Mouse (Mus musculus): ENCODE results near the gene Kirrel. TPM values are rescaled to one million over a fixed set of nuclear protein-coding genes. Genes with fewer than 3 reads are reported as not detected.

The Kirrel gene
- polyA plus RNA-seq, 1 experiment from 2014 or later = 13.2 TPM

GRCm38 (mm10) chr3:87112264-87112663, 62.3 kb downstream of the Kirrel start:
- no peak overlapping the region for H3K27ac ChIP-seq (ENCODE audit: low read length)
- no peak for ATAC-seq (ENCODE audit: low read depth)
- H3K27me3 ChIP-seq (ENCODE audit: control insufficient read depth, insufficient read depth, low read depth, low read length) = no peaks in the 10 kb centered on the region
- no peak overlapping the region for H3K4me3 ChIP-seq (ENCODE audit: low read length)
- H3K36me3 ChIP-seq (ENCODE audit: control insufficient read depth, insufficient read depth, low read length) = no peaks in the 10 kb centered on the region
- peaks cover 11% of the 10 kb centered on the region for H3K4me1 ChIP-seq (replicated peaks; ENCODE audit: control insufficient read depth, insufficient read depth, low read length)
- H3K9ac ChIP-seq (ENCODE audit: low read length) = no peak overlapping the region
- no peak overlapping the region for H3K4me2 ChIP-seq (ENCODE audit: low read depth, low read length)
- WGBS = 62% methylated on average over 3 of the region's 3 CpGs
- H3K9me3 ChIP-seq (ENCODE audit: control insufficient read depth, low read length) = no peaks in the 10 kb centered on the region

DNA sequence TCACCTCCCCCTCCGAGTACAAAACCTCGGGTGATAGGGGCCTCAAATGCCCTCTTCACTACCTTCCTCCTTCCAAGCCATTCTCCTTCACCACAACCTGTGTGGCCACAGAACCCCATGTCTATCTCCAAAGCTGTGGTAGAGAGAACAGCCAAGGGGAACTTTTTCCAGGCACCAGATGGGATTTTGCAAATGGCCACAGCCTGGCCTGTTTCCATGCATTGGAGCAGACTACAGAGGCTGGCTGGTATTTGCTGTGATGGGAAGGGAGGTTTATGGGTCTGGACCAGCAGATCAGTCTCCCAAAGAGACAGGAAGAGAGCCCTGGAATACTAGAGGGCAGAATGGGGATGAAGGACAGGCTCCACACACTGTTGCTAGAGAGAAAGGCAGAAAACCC, 69.7 kb downstream of the Kirrel start:
- Histone ChIP-seq H3K4me1 (replicated peaks; ENCODE audit: control insufficient read depth, insufficient read depth, low read length) (peaks cover 6% of the 10 kb centered on the region), H3K27me3 (ENCODE audit: control insufficient read depth, insufficient read depth, low read depth, low read length) (no peaks in the 10 kb centered on the region), H3K4me3 (ENCODE audit: low read length) (no peak overlapping the region), H3K36me3 (ENCODE audit: control insufficient read depth, insufficient read depth, low read length) (no peaks in the 10 kb centered on the region), H3K9me3 (ENCODE audit: control insufficient read depth, low read length) (no peaks in the 10 kb centered on the region), H3K9ac (ENCODE audit: low read length) (no peak overlapping the region), H3K27ac (ENCODE audit: low read length) (no peak overlapping the region), H3K4me2 (ENCODE audit: low read depth, low read length) (no peak overlapping the region)
- no peak for ATAC-seq (ENCODE audit: low read depth)
- WGBS = 76% methylated on average over 2 of the region's 2 CpGs

- no peak overlapping the region for H3K27ac ChIP-seq (ENCODE audit: low read length)
- no peak overlapping the region for H3K4me2 ChIP-seq (ENCODE audit: low read depth, low read length)
- no peaks in the 10 kb centered on the region for H3K9me3 ChIP-seq (ENCODE audit: control insufficient read depth, low read length)
- H3K4me3 ChIP-seq (ENCODE audit: low read length) = no peak overlapping the region
- 28% methylated on average over 7 of the region's 7 CpGs for WGBS
- no peak for ATAC-seq (ENCODE audit: low read depth)
- no peaks in the 10 kb centered on the region for H3K36me3 ChIP-seq (ENCODE audit: control insufficient read depth, insufficient read depth, low read length)
- H3K27me3 ChIP-seq (ENCODE audit: control insufficient read depth, insufficient read depth, low read depth, low read length) = no peaks in the 10 kb centered on the region
- no peak overlapping the region for H3K9ac ChIP-seq (ENCODE audit: low read length)
- H3K4me1 ChIP-seq (replicated peaks; ENCODE audit: control insufficient read depth, insufficient read depth, low read length) = peaks cover 6% of the 10 kb centered on the region
These were observed 72.2 kb downstream of the Kirrel start for GRCm38 (mm10) chr3:87102346-87102745.

DNA sequence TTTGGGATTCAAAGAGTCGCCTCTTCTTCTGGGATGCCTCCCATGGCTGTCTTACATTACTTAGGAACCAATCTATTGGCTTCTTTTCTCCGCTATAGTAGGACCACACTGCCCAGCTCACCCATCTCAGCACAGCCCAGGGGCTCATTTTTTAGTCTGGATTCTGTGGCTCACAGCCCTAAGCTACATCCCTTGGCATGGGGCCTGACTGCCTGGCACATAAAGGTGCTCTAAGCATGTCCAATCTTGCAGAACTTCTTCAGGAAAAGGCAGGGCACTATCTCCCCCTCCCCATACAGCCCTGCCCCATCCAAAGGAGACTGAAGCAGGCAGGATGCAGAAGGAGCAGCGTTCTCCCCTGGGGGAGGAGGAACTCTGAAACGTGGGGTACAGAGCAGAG, 73.6 kb downstream of the Kirrel start:
- no peak for ATAC-seq (ENCODE audit: low read depth)
- WGBS = 82% methylated on average over 4 of the region's 4 CpGs

GRCm38 (mm10) chr3:87097969-87098946, 76.3 kb downstream of the Kirrel start:
- 84% methylated on average over 19 of the region's 19 CpGs for WGBS
- Histone ChIP-seq H3K4me2 (ENCODE audit: low read depth, low read length) (no peak overlapping the region), H3K4me3 (ENCODE audit: low read length) (no peak overlapping the region), H3K9ac (ENCODE audit: low read length) (no peak overlapping the region), H3K9me3 (ENCODE audit: control insufficient read depth, low read length) (no peaks in the 10 kb centered on the region), H3K27ac (ENCODE audit: low read length) (no peak overlapping the region), H3K4me1 (replicated peaks; ENCODE audit: control insufficient read depth, insufficient read depth, low read length) (peaks cover 3% of the 10 kb centered on the region), H3K27me3 (ENCODE audit: control insufficient read depth, insufficient read depth, low read depth, low read length) (no peaks in the 10 kb centered on the region), H3K36me3 (ENCODE audit: control insufficient read depth, insufficient read depth, low read length) (peaks cover 11% of the 10 kb centered on the region)
- no peak for ATAC-seq (ENCODE audit: low read depth)

More for the DNA sequence above, 73.6 kb downstream of the Kirrel start:
- H3K4me3 ChIP-seq (ENCODE audit: low read length) = no peak overlapping the region
- H3K27ac ChIP-seq (ENCODE audit: low read length) = no peak overlapping the region
- no peak overlapping the region for H3K9ac ChIP-seq (ENCODE audit: low read length)
- H3K9me3 ChIP-seq (ENCODE audit: control insufficient read depth, low read length) = no peaks in the 10 kb centered on the region
- no peak overlapping the region for H3K4me2 ChIP-seq (ENCODE audit: low read depth, low read length)
- H3K36me3 ChIP-seq (ENCODE audit: control insufficient read depth, insufficient read depth, low read length) = no peaks in the 10 kb centered on the region
- peaks cover 6% of the 10 kb centered on the region for H3K4me1 ChIP-seq (replicated peaks; ENCODE audit: control insufficient read depth, insufficient read depth, low read length)
- no peaks in the 10 kb centered on the region for H3K27me3 ChIP-seq (ENCODE audit: control insufficient read depth, insufficient read depth, low read depth, low read length)

- ATAC-seq (ENCODE audit: low read depth) = no peak
- H3K9me3 ChIP-seq (ENCODE audit: control insufficient read depth, low read length) = no peaks in the 10 kb centered on the region
- 93% methylated on average over 9 of the region's 9 CpGs for WGBS
These were observed 77.3 kb downstream of the Kirrel start for GRCm38 (mm10) chr3:87097205-87097604.

DNA sequence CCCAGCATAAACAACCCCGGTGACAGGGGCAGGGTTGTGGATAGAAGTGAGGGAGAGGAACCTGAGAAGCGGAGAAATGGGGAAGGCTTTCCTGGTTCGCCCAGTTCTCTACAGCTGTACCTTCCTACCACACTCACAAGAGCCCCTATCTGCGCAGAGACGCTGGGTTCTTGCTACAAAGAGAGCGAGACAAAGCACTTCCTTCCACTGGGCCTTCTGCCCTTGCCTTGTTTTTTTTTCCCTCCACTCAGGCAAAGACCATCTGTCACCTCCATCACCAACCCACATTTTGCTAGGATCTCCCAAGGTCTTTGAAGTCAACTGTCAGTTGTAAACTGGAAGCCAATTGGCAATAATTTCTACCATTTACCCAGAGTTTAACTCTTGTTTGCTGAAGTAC, 80.8 kb downstream of the Kirrel start:
- Histone ChIP-seq H3K4me1 (replicated peaks; ENCODE audit: control insufficient read depth, insufficient read depth, low read length) (no peaks in the 10 kb centered on the region), H3K27ac (ENCODE audit: low read length) (no peak overlapping the region), H3K4me3 (ENCODE audit: low read length) (no peak overlapping the region), H3K4me2 (ENCODE audit: low read depth, low read length) (no peak overlapping the region), H3K36me3 (ENCODE audit: control insufficient read depth, insufficient read depth, low read length) (peaks cover 11% of the 10 kb centered on the region), H3K9ac (ENCODE audit: low read length) (no peak overlapping the region), H3K27me3 (ENCODE audit: control insufficient read depth, insufficient read depth, low read depth, low read length) (no peaks in the 10 kb centered on the region), H3K9me3 (ENCODE audit: control insufficient read depth, low read length) (no peaks in the 10 kb centered on the region)
- ATAC-seq (ENCODE audit: low read depth) = no peak
- WGBS = 41% methylated on average over 6 of the region's 6 CpGs

More at GRCm38 (mm10) chr3:87097205-87097604, 77.3 kb downstream of the Kirrel start:
- H3K27me3 ChIP-seq (ENCODE audit: control insufficient read depth, insufficient read depth, low read depth, low read length) = no peaks in the 10 kb centered on the region
- H3K27ac ChIP-seq (ENCODE audit: low read length) = no peak overlapping the region
- H3K4me3 ChIP-seq (ENCODE audit: low read length) = no peak overlapping the region
- H3K36me3 ChIP-seq (ENCODE audit: control insufficient read depth, insufficient read depth, low read length) = peaks cover 11% of the 10 kb centered on the region
- no peaks in the 10 kb centered on the region; the same call in 1 of the 2 replicates for H3K4me1 ChIP-seq (replicated peaks; ENCODE audit: control insufficient read depth, insufficient read depth, low read length)
- H3K4me2 ChIP-seq (ENCODE audit: low read depth, low read length) = no peak overlapping the region
- H3K9ac ChIP-seq (ENCODE audit: low read length) = no peak overlapping the region

GRCm38 (mm10) chr3:87089694-87090565, 84.6 kb downstream of the Kirrel start:
- Histone ChIP-seq H3K27me3 (ENCODE audit: control insufficient read depth, insufficient read depth, low read depth, low read length) (no peaks in the 10 kb centered on the region), H3K27ac (ENCODE audit: low read length) (no peak overlapping the region), H3K4me3 (ENCODE audit: low read length) (no peak overlapping the region), H3K9me3 (ENCODE audit: control insufficient read depth, low read length) (no peaks in the 10 kb centered on the region), H3K9ac (ENCODE audit: low read length) (no peak overlapping the region), H3K36me3 (ENCODE audit: control insufficient read depth, insufficient read depth, low read length) (peaks cover 22% of the 10 kb centered on the region), H3K4me1 (replicated peaks; ENCODE audit: control insufficient read depth, insufficient read depth, low read length) (no peaks in the 10 kb centered on the region), H3K4me2 (ENCODE audit: low read depth, low read length) (no peak overlapping the region)
- 69% methylated on average over 13 of the region's 13 CpGs for WGBS
- ATAC-seq (ENCODE audit: low read depth) = peak; percentile 74

DNA sequence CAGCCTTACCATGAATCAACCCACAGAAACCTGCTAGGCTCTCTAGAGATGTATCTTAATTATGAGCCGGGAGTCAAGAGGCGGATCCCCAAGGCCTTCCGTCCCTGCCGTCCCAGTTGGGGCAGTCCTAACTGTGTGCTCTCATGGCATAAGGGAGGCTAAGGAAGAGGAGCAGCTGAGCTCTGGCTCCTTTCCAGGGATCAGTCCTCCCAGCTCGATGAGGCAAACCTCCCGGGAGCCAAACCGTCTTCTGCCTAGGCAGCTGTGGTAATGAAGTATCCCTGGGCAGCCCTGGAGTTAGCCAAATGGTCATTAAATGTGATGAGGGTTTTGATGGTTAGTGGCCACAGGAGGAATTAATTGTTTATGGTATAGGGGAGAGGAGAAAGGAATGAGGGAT, 87.4 kb downstream of the Kirrel start:
- Histone ChIP-seq H3K27me3 (ENCODE audit: control insufficient read depth, insufficient read depth, low read depth, low read length) (no peaks in the 10 kb centered on the region), H3K9me3 (ENCODE audit: control insufficient read depth, low read length) (no peaks in the 10 kb centered on the region), H3K9ac (ENCODE audit: low read length) (no peak overlapping the region), H3K4me1 (replicated peaks; ENCODE audit: control insufficient read depth, insufficient read depth, low read length) (no peaks in the 10 kb centered on the region), H3K4me3 (ENCODE audit: low read length) (no peak overlapping the region), H3K27ac (ENCODE audit: low read length) (no peak overlapping the region), H3K36me3 (ENCODE audit: control insufficient read depth, insufficient read depth, low read length) (peaks cover 37% of the 10 kb centered on the region), H3K4me2 (ENCODE audit: low read depth, low read length) (no peak overlapping the region)
- 57% methylated on average over 7 of the region's 7 CpGs for WGBS
- ATAC-seq (ENCODE audit: low read depth) = no peak

Data from lung, embryonic 16.5 days (tissue).